Mouse (Mus musculus): ENCODE data around the gene Atp6v1a.
A peak's percentile ranks its signal among the peaks of the same experiment; 100 is the strongest.

The Atp6v1a gene

GRCm38 (mm10) chr16:44139536-44140185 is at the start of gene Atp6v1a, which contains the start of gene Naa50:
Gene Atp6v1a (minus strand): TSS chr16:44139705.
Gene Naa50 (plus strand): TSS chr16:44139830.
- DNase-seq (ENCODE audit: low read depth, low spot score): peak; percentile 84

GRCm38 (mm10) chr16:44188766-44189165 is 49.3 kb upstream of the Atp6v1a start:
- DNase-seq (ENCODE audit: low read depth, low spot score): no peak

GRCm38 (mm10) chr16:44187172-44187571 is 47.7 kb upstream of the Atp6v1a start:
- DNase-seq (ENCODE audit: low read depth, low spot score): no peak

- DNase-seq (ENCODE audit: low read depth, low spot score): no peak
Measured at GRCm38 (mm10) chr16:44184769-44185168, 45.3 kb upstream of the Atp6v1a start.

GRCm38 (mm10) chr16:44182597-44182996 is 43.1 kb upstream of the Atp6v1a start:
- no peak for DNase-seq (ENCODE audit: low read depth, low spot score)

- DNase-seq (ENCODE audit: low read depth, low spot score): no peak
Measured at GRCm38 (mm10) chr16:44178555-44178954, 39.0 kb upstream of the Atp6v1a start.

GRCm38 (mm10) chr16:44176511-44176910 is 37.0 kb upstream of the Atp6v1a start:
- no peak for DNase-seq (ENCODE audit: low read depth, low spot score)

GRCm38 (mm10) chr16:44175001-44175400 is 35.5 kb upstream of the Atp6v1a start:
- DNase-seq (ENCODE audit: low read depth, low spot score): no peak

GRCm38 (mm10) chr16:44173966-44174530 is 34.5 kb upstream of the Atp6v1a start:
- no peak for DNase-seq (ENCODE audit: low read depth, low spot score)

GRCm38 (mm10) chr16:44173155-44173941 is 33.8 kb upstream of the Atp6v1a start, which contains the start of gene Usf3:
Gene Usf3 (plus strand): TSS chr16:44173246.
- DNase-seq (ENCODE audit: low read depth, low spot score): no peak

GRCm38 (mm10) chr16:44172297-44173154 is 33.0 kb upstream of the Atp6v1a start:
- peak; percentile 98 for DNase-seq (ENCODE audit: low read depth, low spot score)

- no peak for DNase-seq (ENCODE audit: low read depth, low spot score)
Measured at GRCm38 (mm10) chr16:44168990-44169389, 29.5 kb upstream of the Atp6v1a start.

GRCm38 (mm10) chr16:44165182-44165581 is 25.7 kb upstream of the Atp6v1a start:
- no peak for DNase-seq (ENCODE audit: low read depth, low spot score)

GRCm38 (mm10) chr16:44163831-44164230 is 24.3 kb upstream of the Atp6v1a start:
- no peak for DNase-seq (ENCODE audit: low read depth, low spot score)

GRCm38 (mm10) chr16:44159325-44159724 is 19.8 kb upstream of the Atp6v1a start:
- DNase-seq (ENCODE audit: low read depth, low spot score): no peak

- DNase-seq (ENCODE audit: low read depth, low spot score): no peak
Measured at GRCm38 (mm10) chr16:44154497-44155057, 15.1 kb upstream of the Atp6v1a start.

GRCm38 (mm10) chr16:44149002-44149767 is 9.7 kb upstream of the Atp6v1a start:
- no peak for DNase-seq (ENCODE audit: low read depth, low spot score)

GRCm38 (mm10) chr16:44141483-44141882 is 2.0 kb upstream of the Atp6v1a start:
- peak; percentile 58 for DNase-seq (ENCODE audit: low read depth, low spot score)

- DNase-seq (ENCODE audit: low read depth, low spot score): peak; percentile 69
Measured at GRCm38 (mm10) chr16:44140186-44140787, 782 bp upstream of the Atp6v1a start.

GRCm38 (mm10) chr16:44138979-44139535 is 448 bp downstream of the Atp6v1a start:
- DNase-seq (ENCODE audit: low read depth, low spot score): peak; percentile 98

All from telencephalon, adult 2 months (tissue).